Mouse (Mus musculus) erythroid progenitor cell, adult 5-6 weeks (primary cell): ENCODE measurements around the gene Asic3. TPM values are rescaled to one million over a fixed set of nuclear protein-coding genes. Genes with fewer than 3 reads are reported as not detected.
"Not testable (repeated sequence)": the region's sequence is repeated elsewhere in the genome, so short reads cannot be mapped to it uniquely, and the experiment has no call there.

Source experiments
- ATAC-seq: replicated peaks from 2 replicates; pipeline ENCODE4 v1.8.0; 2016; ENCODE audit warnings: moderate number of reproducible peaks, mild to moderate bottlenecking, moderate TSS enrichment, inconsistent platforms; ENCODE audit not compliant: poor library complexity, low FRiP score, severe bottlenecking
- total RNA-seq, 2 experiments: library from RNA; stranded (forward) in 1 of 2; stranded (reverse) in 1 of 2; fragments of 150-400 nt in 1 of 2; fragments of 186-747, 209-891 nt in 1 of 2; gene quantifications; 2 replicates each; pipeline versions ENCODE4 v1.2.3 to v1.2.4; 2015 to 2017; ENCODE audit warnings: low replicate concordance in 2 of 2

The Asic3 gene
- total RNA-seq, 2 experiments from 2014 or later = not detected

GRCm38 (mm10) chr5:24387264-24388241 lies 25.6 kb upstream of the Asic3 start:
- no peak for ATAC-seq

GRCm38 (mm10) chr5:24388246-24388915 lies 24.8 kb upstream of the Asic3 start:
- ATAC-seq = no peak

GRCm38 (mm10) chr5:24389011-24389657 lies 24.1 kb upstream of the Asic3 start:
- ATAC-seq = no peak

GRCm38 (mm10) chr5:24389658-24390020 lies 23.6 kb upstream of the Asic3 start:
- ATAC-seq = no peak

- no peak for ATAC-seq
Measured at GRCm38 (mm10) chr5:24391864-24392263, 21.3 kb upstream of the Asic3 start, which contains the start of gene Atg9b. Gene Atg9b (minus strand): TSS chr5:24392143.

- ATAC-seq = no peak
Measured at GRCm38 (mm10) chr5:24392724-24393123, 20.5 kb upstream of the Asic3 start.

GRCm38 (mm10) chr5:24393392-24393997 lies 19.7 kb upstream of the Asic3 start, which contains the start of gene Abcb8:
Gene Abcb8 (plus strand): TSS chr5:24393663.
- peak; percentile 66 for ATAC-seq

GRCm38 (mm10) chr5:24394165-24394894 lies 18.9 kb upstream of the Asic3 start:
- ATAC-seq = peak; percentile 93

- not testable (repeated sequence) for ATAC-seq
Measured at GRCm38 (mm10) chr5:24396254-24396653, 16.9 kb upstream of the Asic3 start.

- ATAC-seq = no peak
Measured at GRCm38 (mm10) chr5:24399686-24400085, 13.5 kb upstream of the Asic3 start.

- no peak for ATAC-seq
Measured at GRCm38 (mm10) chr5:24400362-24400761, 12.8 kb upstream of the Asic3 start.

- no peak for ATAC-seq
Measured at GRCm38 (mm10) chr5:24400911-24401605, 12.1 kb upstream of the Asic3 start.

- ATAC-seq = no peak
Measured at GRCm38 (mm10) chr5:24401969-24402368, 11.2 kb upstream of the Asic3 start.

- ATAC-seq = 0 out of 2 replicates have a peak, but pooled peaks have one; percentile 60
Measured at GRCm38 (mm10) chr5:24404594-24405360, 8.4 kb upstream of the Asic3 start.

GRCm38 (mm10) chr5:24405389-24405876 lies 7.8 kb upstream of the Asic3 start:
- ATAC-seq = no peak

GRCm38 (mm10) chr5:24408651-24409050 lies 4.5 kb upstream of the Asic3 start:
- ATAC-seq = no peak

- no peak for ATAC-seq
Measured at GRCm38 (mm10) chr5:24409466-24409865, 3.7 kb upstream of the Asic3 start.

GRCm38 (mm10) chr5:24412063-24412462 lies 1.1 kb upstream of the Asic3 start:
- ATAC-seq = no peak
